Mouse (Mus musculus): Measurements from ENCODE around the gene Ntm.

Ntm gene

GRCm38 (mm10) chr9:29332296-29333090, 630.4 kb downstream of the Ntm start:
- DNase-seq (ENCODE audit: low read depth, low spot score), result no peak

GRCm38 (mm10) chr9:29330486-29330885, 632.5 kb downstream of the Ntm start:
- no peak for DNase-seq (ENCODE audit: low read depth, low spot score)

- DNase-seq (ENCODE audit: low read depth, low spot score), result no peak
Measured at GRCm38 (mm10) chr9:29326283-29326682, 636.7 kb downstream of the Ntm start.

GRCm38 (mm10) chr9:29325137-29325536, 637.8 kb downstream of the Ntm start:
- DNase-seq (ENCODE audit: low read depth, low spot score), result no peak

- DNase-seq (ENCODE audit: low read depth, low spot score), result no peak
Measured at GRCm38 (mm10) chr9:29319197-29319596, 643.7 kb downstream of the Ntm start.

- no peak for DNase-seq (ENCODE audit: low read depth, low spot score)
Measured at GRCm38 (mm10) chr9:29318676-29319162, 644.2 kb downstream of the Ntm start.

- no peak for DNase-seq (ENCODE audit: low read depth, low spot score)
Measured at GRCm38 (mm10) chr9:29317623-29318022, 645.3 kb downstream of the Ntm start.

GRCm38 (mm10) chr9:29315842-29316241, 647.1 kb downstream of the Ntm start:
- DNase-seq (ENCODE audit: low read depth, low spot score), result no peak

- no peak for DNase-seq (ENCODE audit: low read depth, low spot score)
Measured at GRCm38 (mm10) chr9:29306961-29307360, 656.0 kb downstream of the Ntm start.

- no peak for DNase-seq (ENCODE audit: low read depth, low spot score)
Measured at GRCm38 (mm10) chr9:29298340-29298739, 664.6 kb downstream of the Ntm start.

- no peak for DNase-seq (ENCODE audit: low read depth, low spot score)
Measured at GRCm38 (mm10) chr9:29296752-29297151, 666.2 kb downstream of the Ntm start.

GRCm38 (mm10) chr9:29288003-29288704, 674.8 kb downstream of the Ntm start:
- no peak for DNase-seq (ENCODE audit: low read depth, low spot score)

- no peak for DNase-seq (ENCODE audit: low read depth, low spot score)
Measured at GRCm38 (mm10) chr9:29285144-29285543, 677.8 kb downstream of the Ntm start.

- DNase-seq (ENCODE audit: low read depth, low spot score), result no peak
Measured at GRCm38 (mm10) chr9:29272861-29273260, 690.1 kb downstream of the Ntm start.

- no peak for DNase-seq (ENCODE audit: low read depth, low spot score)
Measured at GRCm38 (mm10) chr9:29269988-29270387, 693.0 kb downstream of the Ntm start.

- DNase-seq (ENCODE audit: low read depth, low spot score), result no peak
Measured at GRCm38 (mm10) chr9:29269277-29269646, 693.7 kb downstream of the Ntm start.

- no peak for DNase-seq (ENCODE audit: low read depth, low spot score)
Measured at GRCm38 (mm10) chr9:29268583-29269276, 694.2 kb downstream of the Ntm start.

- no peak for DNase-seq (ENCODE audit: low read depth, low spot score)
Measured at GRCm38 (mm10) chr9:29267663-29268062, 695.3 kb downstream of the Ntm start.

GRCm38 (mm10) chr9:29265177-29265576, 697.8 kb downstream of the Ntm start:
- no peak for DNase-seq (ENCODE audit: low read depth, low spot score)

GRCm38 (mm10) chr9:29262836-29263235, 700.1 kb downstream of the Ntm start:
- no peak for DNase-seq (ENCODE audit: low read depth, low spot score)

- DNase-seq (ENCODE audit: low read depth, low spot score), result no peak
Measured at GRCm38 (mm10) chr9:29252866-29253265, 710.1 kb downstream of the Ntm start.

GRCm38 (mm10) chr9:29250813-29251212, 712.1 kb downstream of the Ntm start:
- no peak for DNase-seq (ENCODE audit: low read depth, low spot score)
